Mouse (Mus musculus) thymus, postnatal 4 days (tissue): Measurements from ENCODE around the gene Zfp217.

Source experiments
- DNase-seq: peaks from one replicate; pipeline ENCODE4 v3.0.0; 2021

Zfp217 gene

DNA sequence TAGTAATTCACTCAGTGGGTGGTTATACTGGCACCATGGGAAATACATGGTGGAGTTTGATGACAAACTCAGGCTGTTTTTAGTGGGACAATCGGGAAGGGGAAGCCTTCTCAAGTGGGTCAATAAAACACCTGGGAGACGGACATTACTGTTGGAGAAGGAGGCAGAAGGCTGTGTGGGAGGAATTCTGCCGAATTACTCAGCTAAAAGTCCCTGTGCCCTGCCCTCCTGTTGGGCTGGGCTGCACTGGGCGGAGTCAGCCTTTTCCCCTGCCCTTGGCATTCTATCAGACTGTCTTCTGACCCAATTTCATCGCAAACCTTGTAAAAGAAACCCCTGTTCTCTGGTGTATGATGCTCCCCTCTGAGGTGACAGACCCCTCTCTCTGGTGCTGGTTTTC, 10.3 kb upstream of the Zfp217 start:
- DNase-seq: no peak

- DNase-seq: no peak
These were observed 9.6 kb upstream of the Zfp217 start for GRCm38 (mm10) chr2:170157280-170158200.

- DNase-seq: peak; percentile 68
These were observed 7.3 kb upstream of the Zfp217 start for GRCm38 (mm10) chr2:170155089-170155740.

DNA sequence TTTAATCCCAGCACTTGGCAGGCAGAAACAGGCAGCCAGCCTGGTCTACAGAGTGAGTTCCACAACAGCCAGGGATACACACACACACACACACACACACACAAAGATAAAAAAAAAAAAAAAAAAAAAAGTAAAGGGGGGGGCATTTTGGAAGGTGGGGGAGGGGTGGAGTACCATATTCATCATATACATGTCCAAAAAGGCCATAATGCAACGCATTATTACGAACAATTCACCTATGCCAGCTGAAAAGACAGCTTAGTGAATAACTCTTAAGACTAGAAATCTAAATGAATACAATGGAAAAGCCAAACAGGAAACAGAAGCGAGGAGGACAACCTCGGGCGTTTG, 6.8 kb upstream of the Zfp217 start:
- DNase-seq: no peak

DNA sequence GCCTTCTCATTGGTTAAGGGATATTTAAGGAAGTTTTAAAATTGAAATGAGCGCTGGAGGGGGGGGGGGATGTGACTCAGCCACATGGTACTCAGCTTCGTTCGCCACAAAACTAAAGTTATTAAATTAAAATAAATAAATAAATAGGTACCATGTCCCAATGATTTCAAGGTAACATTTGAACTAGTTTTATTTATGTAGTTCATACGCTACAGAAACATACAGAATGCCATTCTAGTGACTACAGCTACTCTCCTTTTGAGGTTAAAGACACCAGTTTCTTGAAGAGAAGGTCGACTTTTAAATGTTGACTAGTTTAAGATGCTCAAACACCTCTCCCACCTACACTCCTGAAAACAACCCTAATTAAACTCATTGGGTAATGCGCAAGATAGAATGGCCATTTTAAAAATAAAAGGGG, 6.4 kb upstream of the Zfp217 start:
- no peak for DNase-seq

DNA sequence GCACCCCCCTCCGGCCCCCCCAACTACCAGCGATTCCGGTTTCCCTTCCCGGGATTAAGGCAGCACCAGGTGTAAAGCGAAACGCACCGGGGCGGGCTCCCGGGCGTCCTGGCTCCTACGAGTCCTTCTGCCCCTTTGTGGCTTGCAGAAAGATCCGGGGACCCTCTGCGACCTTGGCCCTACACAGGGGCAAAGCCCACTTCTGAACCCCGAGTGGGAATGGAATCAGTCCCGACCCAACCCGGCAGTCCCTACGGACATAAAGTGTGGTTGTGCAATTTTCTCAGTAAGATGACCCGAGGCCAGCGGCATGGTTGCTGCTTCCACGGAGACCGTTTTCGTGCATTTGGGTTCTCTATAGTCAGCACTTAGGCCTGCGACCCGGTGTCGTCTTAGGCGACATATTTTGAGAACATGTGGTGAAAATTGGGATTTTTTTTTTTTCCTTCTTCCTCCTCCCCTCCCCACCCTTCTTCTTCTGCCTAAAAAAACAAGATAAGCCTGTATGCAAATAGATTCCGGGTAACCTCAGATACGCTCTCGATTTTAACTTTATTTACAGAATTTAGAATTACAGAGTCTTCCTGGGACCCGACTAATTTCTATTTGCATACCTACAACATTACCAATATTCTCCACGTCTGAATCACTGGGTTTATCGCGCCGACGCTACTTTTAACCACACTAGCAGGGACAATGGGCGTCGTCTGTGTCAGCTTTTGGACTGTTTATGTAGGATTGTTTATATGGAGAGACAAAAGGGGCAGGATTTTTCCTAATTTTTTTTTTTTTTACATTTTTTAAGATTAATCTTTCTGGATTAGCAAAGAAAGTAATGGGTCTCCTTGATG, 5.7 kb upstream of the Zfp217 start:
- DNase-seq: peak; percentile 66

DNA sequence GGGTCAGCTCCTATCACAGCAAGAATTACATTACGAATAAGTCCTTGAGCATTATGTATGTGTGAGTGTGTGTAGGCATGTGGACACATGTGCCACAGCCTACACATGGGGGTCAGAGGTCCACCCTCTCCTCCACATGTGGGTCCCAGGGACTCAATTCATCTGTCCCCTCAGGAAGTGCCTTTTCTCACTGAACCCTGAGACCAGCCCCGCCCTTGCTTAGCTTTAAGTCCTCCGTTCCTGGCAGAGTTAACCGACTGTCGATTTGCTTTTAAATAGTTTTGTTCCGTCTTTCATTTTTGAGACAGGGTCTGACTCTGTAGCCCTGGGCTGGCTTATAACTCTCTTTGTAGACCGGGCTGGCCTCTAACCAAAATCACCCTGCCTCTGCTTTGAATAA, 5.0 kb upstream of the Zfp217 start:
- no peak for DNase-seq

DNA sequence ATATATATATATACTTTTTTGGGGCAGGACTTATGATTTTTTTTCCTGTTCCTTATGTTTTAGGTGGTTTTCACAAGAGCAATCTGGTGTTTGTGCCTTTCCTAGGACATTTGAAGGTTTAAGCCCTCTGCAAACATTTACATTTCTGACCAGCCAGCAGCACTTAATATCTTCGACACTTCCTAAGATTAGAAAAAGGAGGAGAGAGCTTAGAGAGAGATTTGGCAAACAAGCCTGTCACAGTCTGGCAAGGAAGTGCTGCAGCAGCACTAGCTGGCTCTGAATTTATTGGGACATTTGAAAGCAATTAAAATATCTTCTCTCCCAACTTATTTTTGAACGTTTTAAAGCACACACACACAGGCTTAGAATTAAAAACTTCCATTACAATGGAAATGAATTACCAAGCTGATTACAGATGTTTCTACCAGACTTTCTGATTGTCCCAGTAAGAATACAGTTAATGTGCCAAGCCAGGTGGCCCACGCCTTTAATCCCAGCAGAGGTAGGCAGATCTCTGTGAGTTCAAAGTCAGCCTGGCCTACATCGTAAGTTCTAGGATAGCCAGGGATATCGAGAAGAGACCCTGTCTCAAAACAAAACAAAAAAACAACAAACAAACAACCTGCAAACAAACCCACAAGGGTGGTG, 4.3 kb upstream of the Zfp217 start:
- DNase-seq: no peak

GRCm38 (mm10) chr2:170151470-170151869, 3.6 kb upstream of the Zfp217 start:
- DNase-seq: no peak

- no peak for DNase-seq
These were observed 925 bp upstream of the Zfp217 start for GRCm38 (mm10) chr2:170148828-170149227.

DNA sequence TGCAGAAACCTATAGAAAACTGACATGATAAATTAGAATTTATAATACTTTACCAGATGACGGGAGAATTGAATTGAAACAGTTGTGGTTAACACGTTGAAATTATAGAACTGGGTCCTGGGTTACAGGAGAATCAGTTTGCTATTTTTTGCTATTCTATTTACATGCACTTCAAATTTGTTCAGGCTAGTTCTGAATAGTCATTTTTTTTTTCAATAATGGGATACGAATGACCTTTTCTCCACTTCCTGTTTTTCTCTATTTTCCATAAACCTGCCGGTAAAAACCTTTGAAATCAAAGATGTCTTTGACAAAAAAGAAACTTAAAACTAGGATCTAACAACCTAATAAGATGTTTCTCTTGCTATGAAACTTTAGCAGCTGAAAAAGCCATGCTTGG, 733 bp downstream of the Zfp217 start:
- no peak for DNase-seq

- no peak for DNase-seq
These were observed 3.6 kb downstream of the Zfp217 start for GRCm38 (mm10) chr2:170144343-170144742.

DNA sequence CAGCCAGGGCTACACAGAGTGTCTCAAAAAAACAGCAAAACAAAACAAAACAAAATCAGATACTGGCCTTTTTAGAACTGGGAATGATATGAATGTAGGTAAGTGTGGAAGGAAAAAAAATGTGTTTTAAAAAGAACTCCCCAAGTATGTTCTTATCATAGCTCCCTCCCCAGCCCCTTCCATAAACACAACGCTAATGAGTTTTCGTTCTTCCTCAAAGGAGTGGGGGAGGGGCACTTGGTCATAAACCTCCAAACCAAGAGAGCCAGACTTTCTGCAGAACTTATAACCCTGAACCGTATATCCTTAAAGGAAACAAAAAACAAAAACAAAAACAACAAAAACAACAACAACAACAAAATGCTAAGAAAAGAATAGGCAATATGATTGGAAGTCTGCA, 4.0 kb downstream of the Zfp217 start:
- DNase-seq: no peak

DNA sequence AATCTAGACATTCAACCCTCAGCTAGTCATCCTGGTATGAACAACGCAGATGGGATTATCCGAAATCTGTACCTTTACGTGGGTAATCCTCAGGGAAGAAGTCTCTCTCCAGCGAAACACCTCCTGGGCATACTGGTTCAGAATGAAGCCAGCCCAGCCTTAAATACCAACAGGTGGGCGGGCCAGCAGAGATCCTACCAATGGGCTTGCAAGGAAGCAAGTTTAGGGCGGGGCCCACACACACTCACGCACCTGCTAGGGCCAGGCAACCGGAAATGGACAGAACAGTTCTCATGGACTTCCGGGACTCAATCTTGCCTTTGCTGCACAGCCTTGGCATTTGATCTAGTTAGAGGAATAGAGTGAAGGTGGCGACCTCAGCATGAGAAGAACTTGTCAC, 5.4 kb downstream of the Zfp217 start:
- no peak for DNase-seq

- no peak for DNase-seq
These were observed 6.4 kb downstream of the Zfp217 start for GRCm38 (mm10) chr2:170141481-170141880.

DNA sequence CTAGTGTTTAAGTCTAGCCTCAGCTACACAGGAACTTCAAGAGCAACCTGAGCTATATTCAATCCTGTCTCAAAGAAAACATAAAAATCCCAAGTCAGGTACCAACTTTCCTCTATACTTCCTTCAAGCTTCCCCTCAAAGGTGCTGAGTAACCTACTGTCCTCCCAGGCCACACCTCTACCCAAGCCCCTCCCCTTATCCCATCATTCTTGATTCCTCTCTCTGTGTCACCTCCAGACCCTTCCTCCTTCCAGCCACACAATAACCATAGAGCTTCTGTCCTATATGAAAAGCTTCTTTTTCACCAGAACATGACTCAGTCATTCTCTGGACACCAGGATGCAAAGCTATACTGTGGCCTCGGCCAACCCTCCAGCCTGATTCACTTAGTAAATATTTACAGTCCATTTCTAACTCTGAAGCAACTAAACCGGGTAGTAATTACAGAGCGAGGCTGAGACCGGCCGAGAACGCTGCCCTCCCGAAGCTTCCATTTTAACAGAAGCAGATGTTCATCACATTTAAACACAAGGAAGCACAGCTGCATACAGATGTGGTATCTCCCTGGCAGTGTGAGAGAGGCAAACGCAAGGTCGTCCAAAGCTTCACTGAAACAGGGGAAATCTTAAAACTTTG, 8.4 kb downstream of the Zfp217 start:
- DNase-seq: no peak

DNA sequence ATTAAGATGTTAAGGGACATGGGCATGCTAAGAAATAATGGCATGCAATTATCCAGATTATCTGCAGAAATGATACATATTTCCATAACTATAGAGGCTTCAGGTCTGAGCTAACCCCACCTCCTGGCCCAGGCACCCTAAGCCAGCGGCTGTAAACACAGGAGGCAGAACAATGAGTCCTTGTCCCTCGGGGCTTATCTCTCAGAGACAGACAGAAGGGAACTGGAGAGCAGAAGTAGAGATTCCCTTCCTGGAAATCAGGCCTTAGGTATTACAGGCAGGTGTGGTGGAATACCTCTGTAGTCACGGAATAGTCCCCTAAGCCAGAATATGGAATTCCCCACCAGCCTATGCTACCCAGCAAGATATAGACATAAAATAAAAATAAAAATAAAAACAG, 11.0 kb downstream of the Zfp217 start:
- no peak for DNase-seq

DNA sequence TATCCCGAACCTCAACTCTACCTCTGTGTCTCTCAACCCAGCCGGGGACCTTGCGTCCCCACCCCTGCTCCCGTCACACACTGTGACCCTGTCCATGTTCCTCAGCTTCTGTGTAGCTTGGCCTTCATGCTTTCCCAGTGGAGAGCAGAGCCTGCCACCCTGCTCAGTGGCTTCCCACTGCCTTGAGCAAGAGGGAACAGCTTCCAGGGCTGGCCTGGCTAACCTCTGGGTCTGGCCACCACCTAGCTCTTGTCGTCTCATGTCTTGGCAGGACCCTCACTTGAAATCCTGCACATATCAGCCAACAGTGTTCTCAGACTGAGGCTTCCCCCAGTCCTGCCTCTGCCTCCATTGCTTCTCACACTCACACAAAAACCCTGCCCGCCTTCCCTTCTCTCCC, 12.1 kb downstream of the Zfp217 start:
- DNase-seq: no peak

DNA sequence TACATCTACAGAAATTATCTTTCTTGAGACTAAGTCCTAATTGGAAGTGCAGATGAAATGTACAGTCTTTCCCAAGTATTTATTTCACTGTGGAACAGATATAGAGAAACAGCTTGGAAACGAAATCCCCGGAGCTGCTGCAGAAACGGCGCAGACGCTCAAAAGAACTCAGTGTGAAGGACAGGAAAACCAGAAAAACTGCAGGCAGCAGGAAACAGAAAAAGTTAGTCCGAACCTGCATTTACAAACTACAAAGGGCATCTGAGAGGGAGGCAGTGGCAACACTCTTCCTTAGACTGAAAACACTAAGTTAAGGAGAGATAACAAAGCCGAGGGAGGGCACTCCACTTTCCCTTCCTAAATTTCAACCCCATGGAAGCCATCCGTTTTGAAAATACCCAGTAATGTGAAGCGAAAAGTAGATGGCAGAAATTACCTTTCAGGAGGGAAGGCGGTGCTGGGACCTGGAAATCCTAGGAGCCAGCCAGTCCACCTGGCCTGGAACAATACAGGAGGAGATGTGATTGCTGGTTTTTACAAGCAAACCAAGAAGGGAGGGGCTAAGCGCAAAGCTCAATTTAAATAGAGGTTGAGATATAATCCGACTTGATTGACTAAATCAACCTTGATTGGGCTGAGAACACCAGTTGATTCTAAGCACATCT, 13.7 kb downstream of the Zfp217 start:
- DNase-seq: no peak

- peak; percentile 76 for DNase-seq
These were observed 14.7 kb downstream of the Zfp217 start for GRCm38 (mm10) chr2:170133093-170133731.

DNA sequence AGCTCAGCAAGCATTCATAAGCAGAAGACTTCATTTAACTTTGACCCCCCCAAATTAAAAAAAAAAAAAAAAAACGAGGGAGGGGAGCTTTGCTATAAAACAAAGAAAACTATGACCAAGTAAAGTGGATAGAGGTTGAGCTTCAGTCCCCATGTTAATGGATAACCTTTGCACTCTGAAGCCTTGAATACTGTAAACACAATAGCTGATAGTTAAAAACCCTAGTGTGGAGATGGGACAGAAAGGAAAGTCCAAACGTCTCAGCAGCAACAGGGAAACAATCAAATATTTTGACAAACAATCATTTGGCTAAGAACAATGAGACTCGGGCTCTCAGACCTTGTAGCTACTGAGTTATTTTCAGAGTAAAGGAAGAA, 15.2 kb downstream of the Zfp217 start:
- no peak for DNase-seq
